Mouse (Mus musculus) spleen, adult 2 months (tissue): ENCODE data around the gene Tenm2.

Experiments
- CTCF ChIP-seq: fragments of 200-500 bp; IDR thresholded peaks from 2 replicates; pipeline ENCODE4 v1.5.1; 2011; ENCODE audit warnings: mild to moderate bottlenecking, inconsistent platforms; ENCODE audit not compliant: insufficient read depth, insufficient read length, insufficient replicate concordance; ENCODE audit errors: extremely low read depth
- POLR2A ChIP-seq: fragments of 200-500 bp; IDR thresholded peaks from 2 replicates; pipeline ENCODE4 v1.6.1; 2011; ENCODE audit warnings: low read depth, low read length, inconsistent platforms

DNA sequence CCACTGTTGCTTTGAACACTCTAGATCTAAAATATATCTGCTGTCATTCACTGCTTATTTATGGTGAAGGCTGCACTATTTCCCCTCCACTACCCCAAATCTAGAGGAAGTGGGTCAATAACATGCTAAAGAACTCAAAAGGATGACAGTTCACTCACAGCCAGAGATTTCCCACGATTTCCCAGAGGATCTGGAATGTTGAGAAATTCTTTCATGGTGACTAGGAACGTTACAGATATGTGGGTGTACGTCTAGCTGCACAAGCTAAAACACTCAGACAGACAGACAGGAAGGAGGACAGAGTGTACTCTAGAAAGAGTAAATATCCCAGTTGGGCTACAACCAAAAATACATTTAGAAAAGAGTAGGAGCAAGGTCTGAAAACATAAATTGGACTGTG is 384.1 kb downstream of the Tenm2 start:
- TF ChIP-seq POLR2A (no peak), CTCF (no peak)
